Mouse (Mus musculus): ENCODE data around the gene Unc93a2. TPM values are rescaled to one million over a fixed set of nuclear protein-coding genes. Genes with fewer than 3 reads are reported as not detected.

Gene Unc93a2
- polyA plus RNA-seq, 1 experiment from 2014 or later = not detected

Other genes starting within 250 kb of the Unc93a2 start
- gene Rps6ka2, start 215.3 kb downstream of the Unc93a2 start, polyA plus RNA-seq (2015; fragmentation: Nextera tagmentation; extraction: Ambion mirVana) = 23.8 and 24.0 TPM in 2 replicates
- gene Tcp10a, start 60.8 kb downstream of the Unc93a2 start, polyA plus RNA-seq (2015; fragmentation: Nextera tagmentation; extraction: Ambion mirVana) = not detected in 2 replicates
- 0.15 TPM in 1 of 2 replicates, not detected in the other for gene Ttll2, start 32.8 kb downstream of the Unc93a2 start, polyA plus RNA-seq (2015; fragmentation: Nextera tagmentation; extraction: Ambion mirVana)
- not detected in 2 replicates for gene Gm49630, start 13.5 kb downstream of the Unc93a2 start, polyA plus RNA-seq (2015; fragmentation: Nextera tagmentation; extraction: Ambion mirVana)